In the genomic region with DNA sequence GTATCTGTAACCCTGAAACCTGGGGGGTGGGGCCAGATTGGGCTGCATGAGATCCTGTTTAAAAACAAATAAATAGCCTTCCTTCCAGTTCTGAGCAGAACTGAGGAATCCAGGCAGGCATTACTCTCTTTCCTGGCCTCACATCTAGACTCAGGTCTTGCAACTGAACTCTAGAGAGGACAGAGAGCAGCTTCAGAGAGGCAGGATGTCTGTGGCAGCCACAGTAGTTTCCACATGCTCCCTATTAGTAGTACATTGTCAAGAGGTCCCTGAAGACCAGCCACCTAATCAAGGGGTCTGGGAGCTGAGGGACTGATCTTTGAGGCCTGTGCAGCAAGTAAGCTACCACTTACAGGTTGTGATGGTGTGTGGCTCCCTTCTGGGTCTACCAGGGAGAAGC, we compare ENCODE assay signal across 21 mouse cellular contexts. TPM values are rescaled to one million over a fixed set of nuclear protein-coding genes. Genes with fewer than 3 reads are reported as not detected.
DNase-seq lines count a peak whose midpoint lies in the region; ATAC-seq lines count a peak whose summit lies in the region.
"Had no signal": no experiment of that assay in that cellular context is flagged by ENCODE, and none has a peak within 500 bp of the region (broad histone marks: within the 10 kb centered on the region; RNA-seq: fewer than 3 reads in every experiment).

No protein-coding gene starts in this region.

- DNase-seq in heart, adult 11 months = no peak
- peak; percentile 47 for DNase-seq in induced T-regulatory cell, adult 2 months (ENCODE audit: low read depth)
- DNase-seq in adrenal gland, postnatal 25 days = no peak
- no peak for DNase-seq in cerebellum, postnatal 4 days (ENCODE audit: low spot score in 2 of 2)
- DNase-seq: B cell, adult 2 months; cerebellum, adult 18-20 months; cerebellum, postnatal 14 days; heart, postnatal 14 days; kidney, postnatal 10 days; thymus, postnatal 14 days had no signal

- H3K4me1 ChIP-seq in heart, embryonic 15.5 days (replicated peaks) = peaks cover 55% of the 10 kb centered on the region
- peaks cover 51% of the 10 kb centered on the region for H3K4me1 ChIP-seq in kidney, embryonic 15.5 days
- peaks cover 33% of the 10 kb centered on the region for H3K4me1 ChIP-seq in kidney, embryonic 16.5 days (ENCODE audit: insufficient read depth, low read length)

- 0 out of 2 replicates have a peak overlapping the region, but pooled peaks have one; percentile 33 for H3K27ac ChIP-seq in heart, embryonic 15.5 days
- 0 out of 2 replicates have a peak overlapping the region, but pooled peaks have one; percentile 37 for H3K27ac ChIP-seq in kidney, embryonic 15.5 days
- H3K27ac ChIP-seq in kidney, embryonic 16.5 days (ENCODE audit: low read length) = no peak overlapping the region
- H3K27ac ChIP-seq: embryonic facial prominence, embryonic 12.5 days; hindbrain, embryonic 13.5 days; left cerebral cortex, adult 2 months; liver, embryonic 14.5 days; lung, embryonic 15.5 days; midbrain, embryonic 10.5 days had no signal

- no peaks in the 10 kb centered on the region for H3K36me3 ChIP-seq in heart, embryonic 15.5 days
- no peaks in the 10 kb centered on the region for H3K36me3 ChIP-seq in kidney, embryonic 15.5 days
- no peaks in the 10 kb centered on the region for H3K36me3 ChIP-seq in kidney, embryonic 16.5 days (ENCODE audit: insufficient read depth, low read length)
- H3K36me3 ChIP-seq: embryonic facial prominence, embryonic 12.5 days; hindbrain, embryonic 13.5 days; lung, embryonic 15.5 days had no signal

- no peak overlapping the region for H3K4me2 ChIP-seq in heart, embryonic 15.5 days
- no peak overlapping the region for H3K4me2 ChIP-seq in kidney, embryonic 15.5 days
- no peak overlapping the region for H3K4me2 ChIP-seq in kidney, embryonic 16.5 days (replicated peaks; ENCODE audit: low read depth, low read length)
- H3K4me2 ChIP-seq: embryonic facial prominence, embryonic 12.5 days; hindbrain, embryonic 13.5 days; lung, embryonic 15.5 days had no signal

- H3K27me3 ChIP-seq in heart, embryonic 15.5 days = no peaks in the 10 kb centered on the region
- H3K27me3 ChIP-seq in kidney, embryonic 15.5 days = no peaks in the 10 kb centered on the region
- H3K27me3 ChIP-seq in kidney, embryonic 16.5 days (ENCODE audit: insufficient read depth, low read length) = no peaks in the 10 kb centered on the region
- H3K27me3 ChIP-seq: embryonic facial prominence, embryonic 12.5 days; hindbrain, embryonic 13.5 days; lung, embryonic 15.5 days had no signal

- H3K9me3 ChIP-seq in heart, embryonic 15.5 days (replicated peaks) = no peaks in the 10 kb centered on the region
- no peaks in the 10 kb centered on the region for H3K9me3 ChIP-seq in kidney, embryonic 15.5 days (replicated peaks)
- no peaks in the 10 kb centered on the region for H3K9me3 ChIP-seq in kidney, embryonic 16.5 days (ENCODE audit: low read length)
- H3K9me3 ChIP-seq: embryonic facial prominence, embryonic 12.5 days; hindbrain, embryonic 13.5 days; lung, embryonic 15.5 days; midbrain, embryonic 10.5 days had no signal

- no peak overlapping the region for H3K9ac ChIP-seq in heart, embryonic 15.5 days
- no peak overlapping the region for H3K9ac ChIP-seq in kidney, embryonic 15.5 days
- no peak overlapping the region for H3K9ac ChIP-seq in kidney, embryonic 16.5 days (replicated peaks; ENCODE audit: low read length)
- H3K9ac ChIP-seq: embryonic facial prominence, embryonic 12.5 days; hindbrain, embryonic 13.5 days; liver, embryonic 14.5 days; lung, embryonic 15.5 days had no signal

- no peak for ATAC-seq in heart, embryonic 15.5 days (replicated peaks; ENCODE audit: insufficient number of reproducible peaks, insufficient read depth, low FRiP score, low read depth)
- no peak for ATAC-seq in kidney, embryonic 15.5 days (replicated peaks; ENCODE audit: low FRiP score)
- ATAC-seq in kidney, embryonic 16.5 days (ENCODE audit: low FRiP score, low TSS enrichment) = no peak
- ATAC-seq in CD4-positive, CD25-positive, alpha-beta regulatory T cell, adult 4 months = peak; percentile 67
- ATAC-seq: intestine, embryonic 16.5 days had no signal

- H3K4me3 ChIP-seq in heart, embryonic 15.5 days = no peak overlapping the region
- H3K4me3 ChIP-seq in kidney, embryonic 15.5 days (replicated peaks) = no peak overlapping the region
- H3K4me3 ChIP-seq in kidney, embryonic 16.5 days (ENCODE audit: low read length) = no peak overlapping the region
- H3K4me3 ChIP-seq: embryonic facial prominence, embryonic 12.5 days; hindbrain, embryonic 13.5 days; left cerebral cortex, adult 2 months; lung, embryonic 15.5 days; midbrain, embryonic 10.5 days had no signal

RNA-seq across cellular contexts. Expression of a gene that starts 18.0 kb away (rescaled TPM):
- polyA plus RNA-seq in heart, embryonic 15.5 days (2015; fragmentation: Nextera tagmentation; extraction: Ambion mirVana) = 11.6 and 15.5 TPM in 2 replicates
- polyA plus RNA-seq in kidney, embryonic 15.5 days (2015; fragmentation: Nextera tagmentation; extraction: Ambion mirVana) = 12.4 and 13.8 TPM in 2 replicates
- 13.3 and 13.6 TPM in 2 replicates for polyA plus RNA-seq in kidney, embryonic 16.5 days (2015; fragmentation: Nextera tagmentation; extraction: Ambion mirVana)
- polyA plus RNA-seq in CD4-positive, CD25-positive, alpha-beta regulatory T cell, adult 4 months (2017; shearing (Covaris generic)) = 10 to 100 TPM; 28.7 to 35.9 TPM
- total RNA-seq in adrenal gland, postnatal 25 days (2021) = 47.5 and 49.5 TPM in 2 replicates
